Mouse (Mus musculus): ENCODE measurements around the gene Nup160. TPM values are rescaled to one million over a fixed set of nuclear protein-coding genes. Genes with fewer than 3 reads are reported as not detected.

Gene Nup160
- polyA plus RNA-seq, 1 experiment from 2014 or later, result 19.8 TPM

- ATAC-seq, result no peak
- Histone ChIP-seq H3K4me3 (ENCODE audit: low read length) (peak overlapping the region; percentile 99), H3K4me1 (ENCODE audit: control insufficient read depth, insufficient read depth, low read depth, low read length) (peaks cover 14% of the 10 kb centered on the region), H3K4me2 (ENCODE audit: low read length) (peak overlapping the region; percentile 73), H3K27ac (ENCODE audit: low read depth, low read length) (no peak overlapping the region), H3K9ac (ENCODE audit: low read depth, low read length) (no peak overlapping the region), H3K27me3 (replicated peaks; ENCODE audit: control insufficient read depth, insufficient read depth, low read length) (no peaks in the 10 kb centered on the region), H3K9me3 (ENCODE audit: control insufficient read depth, low read length) (no peaks in the 10 kb centered on the region), H3K36me3 (ENCODE audit: control insufficient read depth, insufficient read depth, low read length) (peaks cover 9% of the 10 kb centered on the region)
- WGBS, result 92% methylated on average over 10 of the region's 10 CpGs
Measured at GRCm38 (mm10) chr2:90747131-90747530, 70.1 kb downstream of the Nup160 start.

- Histone ChIP-seq H3K9me3 (ENCODE audit: control insufficient read depth, low read length) (no peaks in the 10 kb centered on the region), H3K27ac (ENCODE audit: low read depth, low read length) (no peak overlapping the region), H3K4me2 (ENCODE audit: low read length) (no peak overlapping the region), H3K4me1 (ENCODE audit: control insufficient read depth, insufficient read depth, low read depth, low read length) (peaks cover 14% of the 10 kb centered on the region), H3K9ac (ENCODE audit: low read depth, low read length) (no peak overlapping the region), H3K36me3 (ENCODE audit: control insufficient read depth, insufficient read depth, low read length) (peaks cover 29% of the 10 kb centered on the region), H3K4me3 (ENCODE audit: low read length) (no peak overlapping the region), H3K27me3 (replicated peaks; ENCODE audit: control insufficient read depth, insufficient read depth, low read length) (no peaks in the 10 kb centered on the region)
- ATAC-seq, result no peak
- 82% methylated on average over 6 of the region's 6 CpGs for WGBS
Measured at GRCm38 (mm10) chr2:90749676-90750459, 72.9 kb downstream of the Nup160 start.

GRCm38 (mm10) chr2:90753565-90753964, 76.5 kb downstream of the Nup160 start:
- H3K27me3 ChIP-seq (replicated peaks; ENCODE audit: control insufficient read depth, insufficient read depth, low read length), result no peaks in the 10 kb centered on the region
- whole genome bisulfite sequencing, result 88% methylated on average over 2 of the region's 2 CpGs
- no peaks in the 10 kb centered on the region for H3K9me3 ChIP-seq (ENCODE audit: control insufficient read depth, low read length)
- H3K4me3 ChIP-seq (ENCODE audit: low read length), result no peak overlapping the region
- peaks cover 49% of the 10 kb centered on the region for H3K36me3 ChIP-seq (ENCODE audit: control insufficient read depth, insufficient read depth, low read length)
- no peak overlapping the region for H3K9ac ChIP-seq (ENCODE audit: low read depth, low read length)
- H3K4me2 ChIP-seq (ENCODE audit: low read length), result no peak overlapping the region
- H3K27ac ChIP-seq (ENCODE audit: low read depth, low read length), result no peak overlapping the region
- peaks cover 3% of the 10 kb centered on the region for H3K4me1 ChIP-seq (ENCODE audit: control insufficient read depth, insufficient read depth, low read depth, low read length)
- ATAC-seq, result no peak

GRCm38 (mm10) chr2:90754188-90754587, 77.2 kb downstream of the Nup160 start:
- no peak overlapping the region for H3K4me2 ChIP-seq (ENCODE audit: low read length)
- H3K9me3 ChIP-seq (ENCODE audit: control insufficient read depth, low read length), result no peaks in the 10 kb centered on the region
- no peak overlapping the region for H3K9ac ChIP-seq (ENCODE audit: low read depth, low read length)
- H3K4me3 ChIP-seq (ENCODE audit: low read length), result no peak overlapping the region
- no peaks in the 10 kb centered on the region; the same call in none of the 2 replicates for H3K4me1 ChIP-seq (ENCODE audit: control insufficient read depth, insufficient read depth, low read depth, low read length)
- H3K27me3 ChIP-seq (replicated peaks; ENCODE audit: control insufficient read depth, insufficient read depth, low read length), result no peaks in the 10 kb centered on the region
- no peak for ATAC-seq
- H3K27ac ChIP-seq (ENCODE audit: low read depth, low read length), result no peak overlapping the region
- WGBS, result 99% methylated on average over 3 of the region's 3 CpGs
- H3K36me3 ChIP-seq (ENCODE audit: control insufficient read depth, insufficient read depth, low read length), result peaks cover 50% of the 10 kb centered on the region

- no peak overlapping the region for H3K27ac ChIP-seq (ENCODE audit: low read depth, low read length)
- no peak for ATAC-seq
- no peaks in the 10 kb centered on the region for H3K9me3 ChIP-seq (ENCODE audit: control insufficient read depth, low read length)
- H3K9ac ChIP-seq (ENCODE audit: low read depth, low read length), result no peak overlapping the region
- no peaks in the 10 kb centered on the region for H3K4me1 ChIP-seq (ENCODE audit: control insufficient read depth, insufficient read depth, low read depth, low read length)
- 91% methylated on average over 3 of the region's 3 CpGs for WGBS
- H3K4me2 ChIP-seq (ENCODE audit: low read length), result no peak overlapping the region
- peaks cover 57% of the 10 kb centered on the region for H3K36me3 ChIP-seq (ENCODE audit: control insufficient read depth, insufficient read depth, low read length)
- no peak overlapping the region for H3K4me3 ChIP-seq (ENCODE audit: low read length)
- H3K27me3 ChIP-seq (replicated peaks; ENCODE audit: control insufficient read depth, insufficient read depth, low read length), result no peaks in the 10 kb centered on the region
Measured at GRCm38 (mm10) chr2:90765123-90765522, 88.1 kb downstream of the Nup160 start.

- no peaks in the 10 kb centered on the region for H3K9me3 ChIP-seq (ENCODE audit: control insufficient read depth, low read length)
- 41% methylated on average over 3 of the region's 3 CpGs for WGBS
- peaks cover 33% of the 10 kb centered on the region for H3K36me3 ChIP-seq (ENCODE audit: control insufficient read depth, insufficient read depth, low read length)
- peaks cover 6% of the 10 kb centered on the region for H3K27me3 ChIP-seq (replicated peaks; ENCODE audit: control insufficient read depth, insufficient read depth, low read length)
- no peak overlapping the region for H3K4me2 ChIP-seq (ENCODE audit: low read length)
- no peak overlapping the region for H3K9ac ChIP-seq (ENCODE audit: low read depth, low read length)
- no peak for ATAC-seq
- H3K4me1 ChIP-seq (ENCODE audit: control insufficient read depth, insufficient read depth, low read depth, low read length), result peaks cover 3% of the 10 kb centered on the region
- H3K4me3 ChIP-seq (ENCODE audit: low read length), result no peak overlapping the region
- no peak overlapping the region for H3K27ac ChIP-seq (ENCODE audit: low read depth, low read length)
Measured at GRCm38 (mm10) chr2:90781323-90781722, 104.3 kb downstream of the Nup160 start.

GRCm38 (mm10) chr2:90781938-90782337, 104.9 kb downstream of the Nup160 start:
- Histone ChIP-seq H3K27ac (ENCODE audit: low read depth, low read length) (no peak overlapping the region), H3K9me3 (ENCODE audit: control insufficient read depth, low read length) (no peaks in the 10 kb centered on the region), H3K36me3 (ENCODE audit: control insufficient read depth, insufficient read depth, low read length) (peaks cover 32% of the 10 kb centered on the region), H3K27me3 (replicated peaks; ENCODE audit: control insufficient read depth, insufficient read depth, low read length) (peaks cover 6% of the 10 kb centered on the region), H3K4me2 (ENCODE audit: low read length) (no peak overlapping the region), H3K4me3 (ENCODE audit: low read length) (no peak overlapping the region), H3K4me1 (ENCODE audit: control insufficient read depth, insufficient read depth, low read depth, low read length) (peaks cover 3% of the 10 kb centered on the region), H3K9ac (ENCODE audit: low read depth, low read length) (no peak overlapping the region)
- ATAC-seq, result no peak
- 42% methylated on average over 2 of the region's 2 CpGs for WGBS

- no peak within 1 kb of the TSS for H3K27ac ChIP-seq (ENCODE audit: low read depth, low read length)
- peaks cover 30% of the 10 kb centered on the region for H3K36me3 ChIP-seq (ENCODE audit: control insufficient read depth, insufficient read depth, low read length)
- ATAC-seq, result peak; percentile 57
- 4% methylated on average over 11 of the region's 11 CpGs for WGBS
- peak within 1 kb of the TSS; percentile 62 for H3K4me2 ChIP-seq (ENCODE audit: low read length)
- peak within 1 kb of the TSS; percentile 33 for H3K4me3 ChIP-seq (ENCODE audit: low read length)
- peaks cover 6% of the 10 kb centered on the region for H3K27me3 ChIP-seq (replicated peaks; ENCODE audit: control insufficient read depth, insufficient read depth, low read length)
- peak within 1 kb of the TSS; percentile 46 for H3K9ac ChIP-seq (ENCODE audit: low read depth, low read length)
- peaks cover 3% of the 10 kb centered on the region for H3K4me1 ChIP-seq (ENCODE audit: control insufficient read depth, insufficient read depth, low read depth, low read length)
- no peaks in the 10 kb centered on the region for H3K9me3 ChIP-seq (ENCODE audit: control insufficient read depth, low read length)
Measured at GRCm38 (mm10) chr2:90782458-90782857, 105.4 kb downstream of the Nup160 start, which contains the start of gene Agbl2. Agbl2 (plus strand) TSS chr2:90782727.

GRCm38 (mm10) chr2:90782901-90783486, 106.0 kb downstream of the Nup160 start:
- ATAC-seq, result peak; percentile 75
- H3K9me3 ChIP-seq (ENCODE audit: control insufficient read depth, low read length), result no peaks in the 10 kb centered on the region

More at GRCm38 (mm10) chr2:90782901-90783486, 106.0 kb downstream of the Nup160 start:
- under 1% methylated on average over 27 of the region's 29 CpGs for WGBS
- peaks cover 6% of the 10 kb centered on the region for H3K27me3 ChIP-seq (replicated peaks; ENCODE audit: control insufficient read depth, insufficient read depth, low read length)
- peak overlapping the region; percentile 46 for H3K9ac ChIP-seq (ENCODE audit: low read depth, low read length)
- H3K4me3 ChIP-seq (ENCODE audit: low read length), result peak overlapping the region; percentile 33
- H3K36me3 ChIP-seq (ENCODE audit: control insufficient read depth, insufficient read depth, low read length), result peaks cover 25% of the 10 kb centered on the region
- H3K27ac ChIP-seq (ENCODE audit: low read depth, low read length), result no peak overlapping the region
- peak overlapping the region; percentile 62 for H3K4me2 ChIP-seq (ENCODE audit: low read length)
- H3K4me1 ChIP-seq (ENCODE audit: control insufficient read depth, insufficient read depth, low read depth, low read length), result peaks cover 3% of the 10 kb centered on the region

All from hindbrain, embryonic 16.5 days (tissue).